Mouse (Mus musculus) ovary, postnatal 36 days (tissue): Measurements from ENCODE around the gene Wdr31.

Experiments used
- DNase-seq: peaks from one replicate; pipeline ENCODE4 v3.0.0; 2022; ENCODE audit warnings: low spot score, mixed read lengths

Gene Wdr31

DNA sequence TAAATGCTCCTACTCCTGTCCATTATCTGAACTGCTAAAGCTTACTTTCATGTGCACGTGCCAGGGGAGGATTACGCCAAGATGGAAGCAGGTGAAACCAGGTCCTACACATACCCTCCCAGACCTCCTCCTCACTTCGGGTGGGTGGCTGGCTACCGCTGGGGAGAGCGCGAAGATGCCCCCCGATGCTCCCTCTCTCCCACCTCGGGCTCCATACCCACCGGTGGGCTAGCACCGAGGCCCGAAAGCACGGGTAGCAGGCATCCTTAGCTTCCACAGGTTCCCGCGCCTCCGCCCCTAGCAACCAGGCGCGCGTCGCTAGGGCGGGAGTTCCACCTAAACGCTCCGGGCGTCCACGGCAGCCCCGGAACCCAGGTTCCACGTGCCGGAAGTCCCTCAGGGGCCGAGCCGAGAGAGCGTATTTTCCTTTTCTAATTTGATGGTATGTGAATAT, at the start of gene Wdr31:
Gene Wdr31, minus strand, starts transcription at position 299 of the 454 bp plus-strand sequence.
- peak; percentile 84 for DNase-seq

DNA sequence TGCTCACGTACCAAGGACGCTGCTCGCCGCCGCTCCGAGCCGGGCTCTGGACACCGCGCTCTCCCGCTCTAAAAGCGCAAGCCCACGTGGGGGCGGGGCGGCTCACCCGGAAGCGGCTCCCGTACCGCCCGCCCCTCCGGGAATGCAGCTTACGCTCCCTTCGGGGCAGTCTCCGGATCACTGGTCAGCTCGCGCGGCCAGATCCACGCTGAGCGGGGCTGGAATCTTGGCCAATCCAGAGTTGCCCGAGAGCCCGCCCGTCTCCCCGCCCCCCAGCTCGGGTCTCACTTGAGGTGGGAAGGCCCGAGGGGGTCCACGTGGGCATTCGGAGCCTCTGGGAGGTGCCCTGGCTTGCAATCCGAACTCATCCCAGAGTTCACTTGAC, 49.1 kb upstream of the Wdr31 start, which contains the start of gene Alad:
Gene Alad, minus strand, starts transcription at position 70 of the 385 bp plus-strand sequence.
- peak; percentile 92 for DNase-seq

DNA sequence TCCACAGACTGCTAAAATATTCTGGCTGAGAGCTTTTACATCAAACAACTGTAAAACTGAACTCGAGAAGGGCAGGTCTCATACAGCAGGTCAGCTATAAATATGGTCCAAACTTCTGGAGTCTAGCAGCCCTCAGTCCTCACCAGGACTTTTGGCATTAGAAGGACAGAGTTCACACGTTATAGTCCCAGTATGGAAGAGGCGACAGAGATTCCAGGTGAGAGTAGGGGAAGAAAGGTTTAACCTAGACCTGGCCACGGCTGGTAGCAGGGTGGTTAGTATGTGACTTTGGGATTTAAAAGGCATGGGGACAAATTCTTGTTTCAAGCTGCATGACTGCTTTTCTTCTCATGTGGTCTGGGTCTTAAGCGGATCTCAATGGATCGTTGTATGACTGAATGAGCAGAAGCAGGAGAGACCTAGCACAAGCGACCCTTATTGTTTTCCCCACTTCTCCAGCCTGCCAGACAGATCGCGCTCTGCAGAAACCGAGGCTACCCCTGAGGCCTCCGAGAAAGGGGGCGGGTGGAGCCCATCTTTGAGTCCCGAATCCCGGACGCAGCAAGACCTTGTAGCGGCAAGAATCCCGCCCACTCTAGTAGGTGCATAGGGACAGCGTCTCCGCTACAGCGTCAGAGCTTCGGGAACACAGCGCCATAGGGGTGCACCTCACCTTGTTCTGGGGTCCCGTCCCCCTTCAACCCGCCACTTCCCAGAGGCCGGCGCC, 48.6 kb upstream of the Wdr31 start:
- no peak for DNase-seq

DNA sequence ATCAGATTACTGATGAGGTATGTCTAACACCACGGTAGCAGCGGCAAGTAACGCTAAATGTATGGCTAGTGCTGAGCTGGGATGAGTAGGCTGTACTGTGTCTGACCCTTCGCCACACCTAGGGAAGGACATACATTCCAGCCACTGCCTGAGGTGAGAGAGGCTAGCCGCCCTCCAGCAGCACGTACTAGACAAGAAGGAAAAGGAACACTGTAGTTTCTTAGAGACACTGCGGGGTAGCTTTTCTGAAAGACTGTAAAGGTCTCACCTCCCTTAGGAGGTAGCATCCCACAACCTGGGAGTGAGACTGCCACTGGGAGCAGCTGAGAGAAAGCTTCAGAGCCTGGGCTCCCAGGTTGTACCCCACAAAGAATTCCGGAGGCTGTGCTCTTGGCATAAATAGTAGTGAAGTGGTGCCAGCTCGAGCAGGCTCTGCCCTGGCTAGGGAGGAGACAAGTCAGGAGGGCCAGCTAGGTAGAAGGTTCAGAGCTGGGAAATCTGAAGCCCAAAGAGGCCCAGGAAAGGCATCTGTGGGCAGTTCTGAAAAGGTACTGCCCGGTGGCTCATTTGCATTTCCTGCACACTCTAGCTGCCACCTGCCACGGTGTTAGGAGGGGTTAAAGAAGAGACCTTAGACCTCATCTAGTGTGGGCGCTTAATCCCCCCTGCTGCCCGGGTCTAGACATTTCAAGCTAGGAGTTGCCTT, 47.9 kb upstream of the Wdr31 start:
- DNase-seq: peak; percentile 50

DNA sequence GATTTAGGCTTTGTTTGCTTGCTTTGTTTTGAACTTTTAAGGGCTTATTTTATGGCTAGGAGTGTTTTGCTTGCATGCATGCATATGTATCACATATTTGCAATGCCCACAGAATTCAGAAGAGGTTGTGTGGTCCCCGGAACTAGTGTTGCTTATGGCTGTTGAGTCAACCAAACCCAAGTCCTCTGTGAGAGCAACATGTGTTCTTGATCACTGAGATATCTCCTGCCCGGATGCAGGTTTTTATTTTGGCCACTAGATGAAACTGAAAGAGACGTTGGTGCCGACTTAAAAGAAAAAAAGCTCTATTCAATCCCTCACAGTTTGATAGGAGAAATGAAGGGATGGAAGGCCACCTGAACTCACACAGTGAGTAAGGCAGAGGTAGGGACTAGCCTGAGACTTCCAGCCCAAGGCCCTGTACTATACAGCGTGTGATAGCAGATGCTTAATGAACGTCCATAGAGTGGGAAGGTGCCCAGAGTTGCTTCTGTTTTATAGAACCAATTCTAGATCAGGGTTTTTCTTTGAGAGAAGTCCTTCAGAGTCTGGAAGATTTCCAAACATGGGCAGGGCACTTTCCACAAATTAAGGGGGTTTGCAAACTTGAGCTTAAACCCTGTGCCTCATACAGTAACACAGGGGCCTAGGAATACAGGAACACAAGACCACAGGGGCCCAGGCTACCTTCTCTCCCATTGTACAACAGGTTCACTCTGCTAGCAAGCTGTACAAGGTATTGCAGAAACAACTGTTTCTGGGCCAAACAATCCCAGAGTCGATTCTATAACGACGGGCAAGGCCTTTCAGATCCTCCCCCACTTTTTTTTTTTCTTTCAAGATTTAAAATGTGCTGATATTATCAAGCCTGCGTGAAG, 47.1 kb upstream of the Wdr31 start:
- DNase-seq: no peak

DNA sequence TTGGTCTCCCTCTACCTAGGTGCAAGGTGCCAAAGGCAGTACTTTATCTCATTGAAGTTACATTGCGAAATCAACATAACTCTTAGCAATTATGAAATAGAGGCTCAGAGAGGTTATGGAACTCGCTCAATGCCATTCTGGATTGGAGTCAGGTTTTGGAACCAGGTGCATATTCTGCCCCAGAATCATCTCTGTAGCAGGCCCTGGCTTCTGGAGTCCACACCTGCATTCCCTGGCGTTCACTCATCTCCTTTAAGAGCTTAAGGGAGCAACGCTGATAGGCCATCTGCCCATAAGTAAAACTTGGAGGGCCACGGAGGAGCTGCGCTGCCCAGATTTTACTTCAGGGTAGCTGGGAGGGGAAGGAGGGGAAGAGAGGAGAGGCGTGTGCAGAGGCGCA, 46.4 kb upstream of the Wdr31 start:
- DNase-seq: no peak

DNA sequence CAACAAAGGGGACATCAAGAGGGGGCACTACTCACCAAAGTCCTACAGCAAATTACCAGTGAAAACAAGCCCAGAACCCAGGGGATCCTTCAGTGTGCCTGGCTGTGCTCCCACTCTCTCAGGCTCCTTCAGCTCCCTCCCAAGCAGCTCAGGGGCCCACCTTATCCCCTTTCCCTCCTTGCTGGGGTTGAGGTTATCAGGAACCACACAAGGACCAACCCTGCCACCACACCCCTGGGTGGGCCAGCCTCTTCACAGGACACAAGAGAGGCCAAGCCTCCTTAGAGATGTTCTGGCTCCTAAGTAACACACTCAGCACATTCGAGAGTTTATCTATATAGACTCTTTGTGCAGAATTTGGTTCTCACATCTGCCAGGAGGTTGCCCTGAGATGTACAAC, 45.9 kb upstream of the Wdr31 start:
- DNase-seq: no peak

DNA sequence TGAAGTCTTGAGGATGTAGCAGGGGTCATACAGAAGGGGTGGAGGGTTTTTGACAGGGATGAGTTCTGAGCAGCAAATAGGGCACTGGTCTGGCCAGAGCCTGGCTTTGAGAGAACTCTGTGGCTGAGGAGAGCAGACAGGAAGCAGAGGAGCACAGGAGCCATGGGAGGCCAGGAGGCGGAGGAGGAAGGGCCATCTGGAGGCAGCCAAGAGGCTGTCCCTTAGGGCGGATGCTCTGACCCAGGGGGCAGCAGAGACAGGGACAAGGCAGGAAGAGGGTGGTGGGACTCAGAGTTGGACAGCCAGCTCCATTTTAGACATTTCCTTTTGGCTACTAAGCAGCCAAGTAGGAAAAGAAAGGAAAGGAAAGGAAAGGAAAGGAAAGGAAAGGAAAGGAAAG, 45.4 kb upstream of the Wdr31 start:
- DNase-seq: no peak

DNA sequence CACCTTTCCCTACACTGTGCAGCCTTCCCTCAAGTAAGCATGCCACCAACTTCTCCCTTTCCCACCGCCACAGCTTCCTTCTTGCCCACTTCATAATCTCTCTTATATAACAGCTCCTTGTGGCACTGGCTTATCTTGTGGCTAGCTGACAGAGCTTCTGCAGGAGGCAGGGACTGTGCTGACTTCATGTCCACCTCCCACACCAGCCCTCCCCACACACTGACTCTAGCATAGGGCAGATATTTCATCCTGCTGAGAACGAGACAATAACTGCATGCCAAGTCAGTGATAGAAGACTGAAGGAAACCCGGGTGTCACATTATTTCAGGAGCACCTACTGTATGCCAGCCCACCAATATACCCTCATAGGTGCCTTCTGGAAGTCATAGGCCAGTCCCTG, 44.8 kb upstream of the Wdr31 start:
- DNase-seq: no peak

DNA sequence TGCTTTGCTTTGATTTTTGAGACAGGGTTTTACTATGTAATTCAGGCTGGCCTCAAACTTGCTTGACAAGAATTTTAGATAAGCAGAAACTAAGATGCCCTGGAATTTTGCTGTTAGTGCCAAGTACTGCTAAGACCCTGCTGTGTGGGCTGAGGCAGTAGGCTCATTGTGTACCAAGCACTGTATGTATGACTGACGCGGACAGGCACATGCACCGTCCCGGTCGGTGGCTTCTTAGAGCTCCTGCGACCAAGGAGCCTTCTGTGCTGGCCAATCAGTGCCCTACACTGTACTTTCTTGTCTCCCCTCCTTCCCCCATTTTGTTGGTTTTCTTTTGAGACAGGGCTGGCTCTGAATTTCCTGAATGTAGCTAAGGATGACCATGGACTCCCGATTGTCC, 44.3 kb upstream of the Wdr31 start:
- DNase-seq: no peak

DNA sequence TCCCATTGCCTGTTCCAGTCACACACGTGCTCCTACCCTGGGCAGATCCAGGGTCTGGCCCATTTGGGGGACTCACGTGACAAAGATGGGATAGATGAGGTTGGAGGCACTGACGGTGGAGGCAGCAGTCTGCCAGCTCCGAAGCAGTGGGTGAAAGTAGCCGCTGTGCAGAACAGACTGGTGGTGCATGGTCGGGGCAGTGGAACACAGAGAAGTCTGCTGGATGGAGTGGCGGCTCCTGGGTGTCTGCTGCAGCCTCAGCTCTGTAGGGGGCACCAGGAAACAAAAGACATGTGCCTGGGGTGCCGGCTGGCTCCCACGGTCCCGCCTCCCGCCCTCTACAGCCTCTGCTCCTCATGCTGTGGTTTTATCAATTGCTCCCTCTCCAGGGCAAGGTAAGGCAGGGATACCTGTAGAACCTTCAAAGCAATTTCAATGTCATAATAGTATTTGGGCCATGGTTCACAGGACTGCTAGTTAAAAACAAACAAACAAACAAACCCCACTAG, 43.4 kb upstream of the Wdr31 start:
- DNase-seq: no peak

DNA sequence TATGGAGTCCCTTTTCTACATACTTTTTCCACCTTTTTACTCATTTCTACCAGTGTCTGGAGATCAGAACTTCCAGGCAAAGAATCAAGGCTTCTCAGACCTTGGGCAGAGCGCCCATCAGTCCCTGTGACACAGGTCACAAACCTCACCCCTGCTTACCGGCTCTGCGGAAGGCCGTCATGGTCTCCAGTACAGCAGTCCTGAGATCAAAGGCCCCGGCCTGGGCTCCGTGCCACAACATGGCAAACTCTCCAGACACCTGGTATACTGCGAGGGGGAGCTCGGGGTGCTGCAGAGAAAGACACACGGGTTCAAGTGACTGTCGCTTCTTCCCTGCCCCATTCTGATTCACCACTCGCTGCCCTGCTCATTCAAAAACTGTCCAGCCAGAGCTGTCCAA, 39.2 kb upstream of the Wdr31 start:
- peak; percentile 83 for DNase-seq

DNA sequence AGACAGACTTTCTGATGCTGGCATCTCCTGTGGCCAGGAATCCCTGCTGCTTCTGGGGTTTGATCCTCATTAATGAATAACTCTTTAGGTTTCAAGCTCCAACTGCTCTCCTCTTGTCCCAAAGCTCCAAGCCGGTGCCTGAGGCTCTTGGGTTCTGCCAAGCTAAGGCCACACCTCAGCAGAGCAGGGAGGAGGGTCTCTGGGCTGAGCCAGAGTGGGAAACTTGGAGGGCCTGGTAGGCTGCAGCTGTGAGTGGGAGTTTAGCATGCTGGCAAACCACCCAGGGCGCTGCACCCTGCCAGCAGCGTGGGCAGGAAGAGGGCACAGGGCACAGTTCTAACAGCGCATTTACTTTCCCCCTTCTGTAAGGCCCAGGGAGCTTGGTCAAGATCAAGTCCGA, 38.1 kb upstream of the Wdr31 start:
- peak; percentile 65 for DNase-seq

DNA sequence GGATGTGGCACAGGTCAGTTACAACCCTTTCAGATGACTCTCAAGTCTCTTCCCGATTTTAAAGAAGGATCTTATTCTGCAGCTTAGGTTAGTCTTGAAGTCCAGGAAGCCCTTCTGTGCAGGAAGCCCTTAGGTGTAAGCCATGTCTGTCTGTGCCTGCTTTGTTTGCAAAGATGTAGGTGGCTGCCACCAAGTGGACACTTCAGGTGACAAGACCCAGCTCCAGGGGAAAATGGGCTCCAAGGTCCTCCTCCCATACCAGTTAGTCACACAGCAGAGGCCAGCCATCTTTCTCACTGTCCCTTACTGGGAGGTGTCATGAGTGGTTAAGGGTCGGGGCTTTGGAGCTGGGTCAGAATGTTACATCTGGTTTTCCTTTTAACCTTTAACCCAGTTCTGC, 36.1 kb upstream of the Wdr31 start:
- DNase-seq: no peak

DNA sequence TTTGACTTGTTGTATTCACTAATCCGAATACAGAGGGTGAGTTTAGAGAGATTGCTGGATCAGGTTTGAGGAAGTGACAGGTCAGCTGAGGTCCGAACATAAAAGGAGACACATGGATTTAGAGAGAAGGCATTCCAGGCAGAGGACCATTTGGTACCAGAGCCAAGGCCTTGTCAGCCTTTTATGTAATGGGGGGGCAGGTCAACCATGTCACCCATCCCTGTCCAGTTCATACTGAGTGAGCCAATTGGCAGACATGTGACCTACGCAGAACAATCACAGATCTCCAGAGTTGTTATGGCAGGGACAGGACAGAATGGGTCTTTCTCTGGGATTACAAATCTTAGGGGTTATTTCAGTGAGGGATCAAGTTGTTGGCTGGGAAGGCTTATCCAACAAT, 35.3 kb upstream of the Wdr31 start:
- DNase-seq: no peak

DNA sequence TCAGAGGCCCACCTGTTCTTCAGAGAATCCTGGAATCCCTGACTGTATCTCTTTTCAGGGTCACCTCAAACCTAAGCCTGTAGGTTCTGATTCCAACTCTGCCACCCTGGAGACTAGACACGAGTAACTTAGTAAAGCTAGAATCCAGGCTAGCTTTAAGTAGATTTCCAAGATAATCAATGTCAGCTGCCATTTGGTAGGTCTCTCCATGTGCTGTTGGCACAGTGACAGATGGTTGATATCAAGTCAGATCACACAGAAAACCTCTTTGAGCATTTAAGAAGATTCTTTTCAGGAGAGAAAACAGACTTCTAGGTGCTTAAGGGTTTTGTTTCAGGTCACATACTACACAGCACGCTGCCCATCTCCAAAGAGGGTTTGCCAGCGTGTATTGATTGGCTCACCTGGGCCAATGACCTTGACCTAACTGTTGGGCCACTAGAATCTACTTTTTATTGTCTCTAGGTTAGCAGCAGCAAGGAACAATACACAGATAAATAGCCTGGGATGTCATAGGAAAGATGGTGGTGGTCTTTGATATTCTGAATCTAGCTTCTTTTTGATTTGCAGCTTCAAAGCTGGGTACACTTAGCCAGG, 32.8 kb upstream of the Wdr31 start, which contains the start of gene Hdhd3:
Gene Hdhd3, minus strand, starts transcription at position 94 of the 597 bp plus-strand sequence.
- no peak for DNase-seq

DNA sequence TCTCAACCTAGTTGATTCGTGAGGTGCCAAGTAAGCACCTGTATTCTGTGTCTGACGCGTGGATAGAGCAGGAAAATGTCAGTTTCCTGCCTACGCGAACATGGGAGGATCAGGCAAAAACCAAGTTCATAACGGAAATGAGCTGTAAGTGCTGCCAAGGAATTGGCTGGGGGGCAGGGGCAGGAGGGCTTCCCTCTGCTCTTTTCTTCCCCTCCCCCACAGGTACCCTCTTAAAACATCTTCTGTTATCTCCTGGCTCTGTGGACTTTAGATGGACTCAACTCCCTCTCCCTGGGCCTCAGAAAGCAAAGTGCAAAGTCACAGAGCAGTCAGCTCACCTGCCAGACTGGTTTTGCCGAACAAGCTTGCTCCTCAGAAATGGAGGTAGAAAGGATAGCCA, 32.3 kb upstream of the Wdr31 start:
- no peak for DNase-seq

DNA sequence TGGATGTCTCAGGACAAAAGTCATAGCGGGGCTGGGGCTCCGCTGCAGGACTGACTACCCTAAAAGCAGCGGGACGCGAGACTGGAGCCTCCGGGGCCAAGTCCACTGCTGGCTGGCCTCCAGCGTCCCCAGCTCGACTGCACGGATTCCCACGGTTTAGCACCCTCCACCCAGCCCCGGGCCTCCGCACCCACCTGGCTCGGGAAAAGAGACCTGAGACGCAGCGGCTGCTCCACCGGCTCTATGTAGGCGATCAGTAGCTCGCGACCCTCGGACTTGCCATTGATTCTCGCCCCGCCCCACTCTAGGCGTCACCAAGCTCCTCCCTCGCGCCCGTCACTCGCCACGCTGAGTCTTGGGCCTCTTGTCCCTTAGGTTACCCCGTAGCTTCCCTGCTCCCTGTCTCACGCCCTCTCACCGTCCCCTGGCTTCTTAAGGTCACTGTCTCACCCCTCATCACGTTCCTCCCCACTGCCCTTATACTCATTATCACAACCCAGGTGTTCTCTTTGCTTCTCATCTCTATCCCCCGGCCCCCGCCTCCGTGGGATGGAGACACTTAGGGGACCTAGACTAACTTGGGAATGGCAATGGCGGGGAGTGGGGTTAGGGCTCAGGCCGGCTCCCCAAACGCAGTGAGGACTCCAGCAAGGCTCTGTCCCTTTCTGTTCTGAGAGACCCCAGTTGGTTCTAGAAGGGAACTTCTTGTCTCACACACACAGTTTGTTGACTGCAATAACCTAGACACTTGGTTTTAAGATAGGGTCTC, 31.5 kb upstream of the Wdr31 start:
- DNase-seq: peak; percentile 87

DNA sequence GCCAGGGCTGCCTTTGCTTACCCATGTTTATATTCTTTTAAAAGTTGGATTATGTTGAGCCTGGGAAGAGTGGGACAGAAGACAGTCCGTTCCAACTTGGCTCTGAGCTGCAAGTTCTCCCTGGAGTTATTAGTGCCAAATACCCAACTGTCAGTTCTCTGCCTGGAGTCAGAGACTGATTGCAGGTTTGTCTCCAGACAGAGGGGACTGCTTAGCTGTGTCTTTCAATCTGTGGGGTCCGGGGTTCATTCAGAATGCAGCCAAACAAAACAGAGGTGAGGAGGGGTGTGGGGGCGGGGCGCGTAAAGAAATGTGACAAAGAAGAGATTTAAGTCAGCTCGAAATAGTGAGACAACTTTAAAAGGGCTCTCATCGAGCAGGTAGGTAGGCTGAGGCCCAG, 30.8 kb upstream of the Wdr31 start:
- DNase-seq: no peak

DNA sequence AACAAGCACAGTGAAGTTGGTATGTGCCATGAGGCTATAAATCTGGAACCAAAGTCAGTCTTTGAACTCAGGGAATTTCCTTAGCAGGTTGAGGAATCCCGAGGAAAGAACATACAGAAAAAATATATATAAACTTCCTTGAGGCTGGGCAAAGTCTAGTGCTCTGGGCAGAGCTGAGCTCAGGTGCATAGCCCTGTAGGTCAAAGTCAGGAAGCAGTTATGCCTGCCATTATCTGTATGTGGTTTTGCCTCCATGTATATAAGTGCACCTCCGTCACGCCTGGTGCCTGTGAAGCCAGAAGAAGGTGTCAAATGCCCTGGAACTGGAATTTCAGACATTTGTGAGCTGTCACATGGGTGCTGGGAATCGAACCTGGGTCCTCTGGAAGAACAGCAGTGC, 30.1 kb upstream of the Wdr31 start:
- no peak for DNase-seq

DNA sequence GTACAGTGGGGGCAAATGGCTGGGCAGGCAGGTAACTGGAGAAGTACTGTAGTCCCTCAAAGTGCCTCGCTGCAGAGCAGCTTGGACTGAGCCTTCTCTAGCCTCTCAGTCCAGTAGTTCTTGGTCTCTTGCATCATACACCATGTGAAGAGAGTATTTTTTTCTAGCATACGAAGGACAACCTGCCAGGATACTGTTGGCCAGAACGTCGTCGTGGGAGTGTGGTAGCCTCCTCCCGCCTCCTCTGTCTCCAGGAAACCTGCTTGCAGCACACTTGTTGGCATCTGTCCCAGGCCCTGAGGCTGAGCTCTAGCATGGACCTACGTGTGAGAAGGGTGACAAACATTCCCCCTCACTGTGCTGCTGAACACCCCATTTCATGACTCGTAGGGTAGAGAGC, 26.1 kb upstream of the Wdr31 start:
- DNase-seq: peak; percentile 74
